Mouse (Mus musculus): ENCODE results near the gene Sult6b2. TPM values are rescaled to one million over a fixed set of nuclear protein-coding genes. Genes with fewer than 3 reads are reported as not detected.

The Sult6b2 gene
- polyA plus RNA-seq (2015; fragmentation: Nextera tagmentation; extraction: Ambion mirVana): not detected in 2 replicates

- Histone ChIP-seq H3K27me3 (ENCODE audit: insufficient read depth, low read length) (no peaks in the 10 kb centered on the region), H3K36me3 (replicated peaks; ENCODE audit: insufficient read depth, low read length) (no peaks in the 10 kb centered on the region), H3K9me3 (ENCODE audit: low read length) (no peaks in the 10 kb centered on the region), H3K4me3 (ENCODE audit: low read depth, low read length) (no peak within 1 kb of the TSS), H3K9ac (replicated peaks) (no peak within 1 kb of the TSS), H3K4me2 (ENCODE audit: low read depth, low read length) (no peak within 1 kb of the TSS), H3K27ac (ENCODE audit: low read depth) (no peak within 1 kb of the TSS), H3K4me1 (ENCODE audit: insufficient read depth) (peaks cover 11% of the 10 kb centered on the region)
- no peak for DNase-seq
- ATAC-seq: no peak
- TF ChIP-seq CTCF (IDR thresholded peaks at IDR 0.05; ENCODE audit: low read depth) (no peak), EP300 (IDR thresholded peaks at IDR 0.05; ENCODE audit: low read depth) (no peak)
Observed at GRCm38 (mm10) chr6:142804402-142804801, at the start of gene Sult6b2. Gene Sult6b2, minus strand, starts transcription at chr6:142804502.

- WGBS (ENCODE audit: insufficient replicate concordance): 61% methylated on average over 6 of the region's 6 CpGs
- no peak overlapping the region for H3K27ac ChIP-seq (ENCODE audit: low read depth)
- no peak overlapping the region for H3K9ac ChIP-seq (replicated peaks)
- H3K9me3 ChIP-seq (ENCODE audit: low read length): no peaks in the 10 kb centered on the region
- H3K36me3 ChIP-seq (replicated peaks; ENCODE audit: insufficient read depth, low read length): no peaks in the 10 kb centered on the region
- no peaks in the 10 kb centered on the region for H3K27me3 ChIP-seq (ENCODE audit: insufficient read depth, low read length)
- DNase-seq (no peak), ATAC-seq (no peak)
- H3K4me1 ChIP-seq (ENCODE audit: insufficient read depth): no peaks in the 10 kb centered on the region
- H3K4me3 ChIP-seq (ENCODE audit: low read depth, low read length): no peak overlapping the region
- no peak overlapping the region for H3K4me2 ChIP-seq (ENCODE audit: low read depth, low read length)
- no peak for TF ChIP-seq CTCF (IDR thresholded peaks at IDR 0.05; ENCODE audit: low read depth)
- no peak for TF ChIP-seq EP300 (IDR thresholded peaks at IDR 0.05; ENCODE audit: low read depth)
Observed at GRCm38 (mm10) chr6:142852419-142853377, 48.4 kb upstream of the Sult6b2 start.

DNA sequence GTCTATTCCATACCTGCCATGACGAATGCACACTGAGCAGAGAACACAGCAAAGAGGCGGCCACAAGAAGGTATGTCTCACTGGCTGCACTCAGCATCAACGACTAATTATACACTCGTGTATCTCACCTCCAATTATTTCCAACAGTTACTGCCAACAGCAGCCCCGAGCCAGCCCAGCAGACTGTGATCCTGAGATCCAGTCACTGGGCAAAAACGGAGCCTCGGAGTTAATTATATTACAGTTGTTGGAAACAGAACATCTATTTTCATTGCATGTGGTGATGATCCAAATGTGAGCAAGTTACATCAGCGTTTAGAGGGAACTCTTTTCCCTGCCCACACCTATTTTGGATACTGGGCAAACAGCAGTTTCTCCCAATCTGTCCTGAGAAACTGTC lies 46.1 kb upstream of the Sult6b2 start:
- Histone ChIP-seq H3K9ac (replicated peaks) (no peak overlapping the region), H3K4me3 (ENCODE audit: low read depth, low read length) (no peak overlapping the region), H3K4me1 (ENCODE audit: insufficient read depth) (no peaks in the 10 kb centered on the region), H3K36me3 (replicated peaks; ENCODE audit: insufficient read depth, low read length) (no peaks in the 10 kb centered on the region), H3K27me3 (ENCODE audit: insufficient read depth, low read length) (no peaks in the 10 kb centered on the region), H3K9me3 (ENCODE audit: low read length) (no peaks in the 10 kb centered on the region), H3K27ac (ENCODE audit: low read depth) (no peak overlapping the region), H3K4me2 (ENCODE audit: low read depth, low read length) (no peak overlapping the region)
- WGBS (ENCODE audit: insufficient replicate concordance): 80% methylated on average over 8 of the region's 8 CpGs
- no peak for TF ChIP-seq EP300 (IDR thresholded peaks at IDR 0.05; ENCODE audit: low read depth)
- TF ChIP-seq CTCF (IDR thresholded peaks at IDR 0.05; ENCODE audit: low read depth): no peak
- DNase-seq: no peak
- ATAC-seq: no peak

DNA sequence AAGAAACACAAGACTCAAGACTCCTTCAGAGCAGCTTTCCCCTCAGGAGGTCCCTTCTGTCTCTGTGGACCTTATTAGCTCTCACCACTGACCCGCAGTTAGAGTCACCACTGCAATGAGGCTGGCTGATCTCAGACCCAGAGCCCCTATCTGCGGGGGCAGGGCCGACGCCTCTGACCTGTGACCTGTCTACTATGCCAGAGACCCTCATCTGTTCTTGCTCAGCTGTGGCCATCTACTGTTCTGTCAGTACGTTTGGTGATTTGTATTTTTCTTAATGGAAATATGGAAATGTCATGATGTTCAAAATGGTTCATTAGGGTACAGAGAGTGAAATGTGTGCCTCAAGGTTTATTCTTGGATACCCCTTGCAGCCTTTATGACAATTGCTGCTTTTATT lies 45.0 kb upstream of the Sult6b2 start:
- WGBS (ENCODE audit: insufficient replicate concordance): 72% methylated on average over 5 of the region's 5 CpGs
- DNase-seq: no peak
- H3K9me3 ChIP-seq (ENCODE audit: low read length): no peaks in the 10 kb centered on the region

GRCm38 (mm10) chr6:142847914-142848674 lies 43.8 kb upstream of the Sult6b2 start:
- Histone ChIP-seq H3K4me2 (ENCODE audit: low read depth, low read length) (no peak overlapping the region), H3K4me1 (ENCODE audit: insufficient read depth) (no peaks in the 10 kb centered on the region), H3K27me3 (ENCODE audit: insufficient read depth, low read length) (no peaks in the 10 kb centered on the region), H3K27ac (ENCODE audit: low read depth) (no peak overlapping the region), H3K9ac (replicated peaks) (no peak overlapping the region), H3K36me3 (replicated peaks; ENCODE audit: insufficient read depth, low read length) (no peaks in the 10 kb centered on the region), H3K9me3 (ENCODE audit: low read length) (no peaks in the 10 kb centered on the region), H3K4me3 (ENCODE audit: low read depth, low read length) (no peak overlapping the region)
- TF ChIP-seq EP300 (IDR thresholded peaks at IDR 0.05; ENCODE audit: low read depth): no peak
- TF ChIP-seq CTCF (IDR thresholded peaks at IDR 0.05; ENCODE audit: low read depth): no peak
- DNase-seq (no peak), ATAC-seq (no peak)
- 74% methylated on average over 8 of the region's 8 CpGs for WGBS (ENCODE audit: insufficient replicate concordance)

More for the DNA sequence above, 45.0 kb upstream of the Sult6b2 start:
- H3K9ac ChIP-seq (replicated peaks): no peak overlapping the region
- ATAC-seq: no peak
- H3K27ac ChIP-seq (ENCODE audit: low read depth): no peak overlapping the region
- no peaks in the 10 kb centered on the region for H3K4me1 ChIP-seq (ENCODE audit: insufficient read depth)
- H3K36me3 ChIP-seq (replicated peaks; ENCODE audit: insufficient read depth, low read length): no peaks in the 10 kb centered on the region
- TF ChIP-seq EP300 (IDR thresholded peaks at IDR 0.05; ENCODE audit: low read depth): no peak
- TF ChIP-seq CTCF (IDR thresholded peaks at IDR 0.05; ENCODE audit: low read depth): no peak
- H3K4me2 ChIP-seq (ENCODE audit: low read depth, low read length): no peak overlapping the region
- H3K27me3 ChIP-seq (ENCODE audit: insufficient read depth, low read length): no peaks in the 10 kb centered on the region
- H3K4me3 ChIP-seq (ENCODE audit: low read depth, low read length): no peak overlapping the region

GRCm38 (mm10) chr6:142846855-142847254 lies 42.6 kb upstream of the Sult6b2 start:
- ATAC-seq: no peak
- DNase-seq: no peak
- no peak overlapping the region for H3K4me3 ChIP-seq (ENCODE audit: low read depth, low read length)
- H3K9me3 ChIP-seq (ENCODE audit: low read length): no peaks in the 10 kb centered on the region
- no peak overlapping the region for H3K4me2 ChIP-seq (ENCODE audit: low read depth, low read length)
- H3K4me1 ChIP-seq (ENCODE audit: insufficient read depth): no peaks in the 10 kb centered on the region
- WGBS (ENCODE audit: insufficient replicate concordance): 75% methylated on average over 4 of the region's 4 CpGs
- no peak overlapping the region for H3K27ac ChIP-seq (ENCODE audit: low read depth)
- H3K36me3 ChIP-seq (replicated peaks; ENCODE audit: insufficient read depth, low read length): no peaks in the 10 kb centered on the region
- H3K9ac ChIP-seq (replicated peaks): no peak overlapping the region
- no peaks in the 10 kb centered on the region for H3K27me3 ChIP-seq (ENCODE audit: insufficient read depth, low read length)
- TF ChIP-seq EP300 (IDR thresholded peaks at IDR 0.05; ENCODE audit: low read depth): no peak
- no peak for TF ChIP-seq CTCF (IDR thresholded peaks at IDR 0.05; ENCODE audit: low read depth)
